Mouse (Mus musculus): ENCODE measurements around the gene Foxj3. TPM values are rescaled to one million over a fixed set of nuclear protein-coding genes. Genes with fewer than 3 reads are reported as not detected.

The Foxj3 gene
- total RNA-seq, 1 experiment: 17.7 TPM

GRCm38 (mm10) chr4:119631115-119631919, 94.5 kb downstream of the Foxj3 start:
- peak; percentile 34 for DNase-seq (ENCODE audit: low read depth, low spot score)
- in situ Hi-C loops (cut with MboI; ENCODE audit: low sequenced_read_pairs in 2 of 2, unreplicated experiment in 2 of 2): no loop called here
- peaks cover 0 to 25% of the 10 kb centered on the region in 2 experiments; a peak in 2 of 4 replicates for H3K4me1 ChIP-seq (ENCODE audit: control insufficient read depth in 2 of 2, insufficient read depth in 2 of 2, low read length in 2 of 2, poor library complexity in 1 of 2)
- no peak overlapping the region for H3K9ac ChIP-seq (ENCODE audit: insufficient read depth, low read depth, low read length, poor library complexity, severe bottlenecking)
- 0 out of 2 replicates have a peak, but pooled peaks have one; percentile 15 for TF ChIP-seq ZC3H11A (IDR thresholded peaks at IDR 0.05; ENCODE audit: borderline replicate concordance, low read depth, low read length)
- no peak for TF ChIP-seq ZNF384 (IDR thresholded peaks at IDR 0.05; ENCODE audit: low read depth, low read length)
- peaks cover 11% of the 10 kb centered on the region for H3K36me3 ChIP-seq (ENCODE audit: control insufficient read depth, insufficient read depth, low read length, poor library complexity, severe bottlenecking)
- no peak overlapping the region; the same call in 1 of the 2 replicates for H3K27ac ChIP-seq (ENCODE audit: insufficient read depth, low read depth, low read length, poor library complexity, severe bottlenecking)
- no peak overlapping the region for H3K4me3 ChIP-seq (ENCODE audit: insufficient read depth in 1 of 2, low read depth in 1 of 2, low read length in 2 of 2, poor library complexity in 1 of 2, severe bottlenecking in 1 of 2)
- no peaks in the 10 kb centered on the region for H3K9me3 ChIP-seq (ENCODE audit: control insufficient read depth, insufficient read depth, low read depth, low read length)

- TF ChIP-seq CHD2 (IDR thresholded peaks at IDR 0.05; ENCODE audit: low read depth, low read length): no peak
- no peak for TF ChIP-seq ZC3H11A (IDR thresholded peaks at IDR 0.05; ENCODE audit: borderline replicate concordance, low read depth, low read length)
- TF ChIP-seq MAFK (IDR thresholded peaks at IDR 0.05; ENCODE audit: insufficient read depth, low read depth, low read length): no peak
- no peak for TF ChIP-seq ZNF384 (IDR thresholded peaks at IDR 0.05; ENCODE audit: low read depth, low read length)
- no peak for TF ChIP-seq HCFC1 (IDR thresholded peaks at IDR 0.05; ENCODE audit: borderline replicate concordance, insufficient read depth, low read length)
- Histone ChIP-seq H3K9ac (ENCODE audit: insufficient read depth, low read depth, low read length, poor library complexity, severe bottlenecking) (no peak overlapping the region), H3K4me3 (ENCODE audit: insufficient read depth in 1 of 2, low read depth in 1 of 2, low read length in 2 of 2, poor library complexity in 1 of 2, severe bottlenecking in 1 of 2) (no peak overlapping the region), H3K4me1 (ENCODE audit: control insufficient read depth in 2 of 2, insufficient read depth in 2 of 2, low read length in 2 of 2, poor library complexity in 1 of 2) (peaks cover 2 to 34% of the 10 kb centered on the region in 2 experiments; a peak in 3 of 4 replicates), H3K36me3 (ENCODE audit: control insufficient read depth, insufficient read depth, low read length, poor library complexity, severe bottlenecking) (peaks cover 9% of the 10 kb centered on the region), H3K9me3 (ENCODE audit: control insufficient read depth, insufficient read depth, low read depth, low read length) (no peaks in the 10 kb centered on the region), H3K27ac (ENCODE audit: insufficient read depth, low read depth, low read length, poor library complexity, severe bottlenecking) (no peak overlapping the region)
- in situ Hi-C loops (cut with MboI; ENCODE audit: low sequenced_read_pairs in 2 of 2, unreplicated experiment in 2 of 2): no loop called here
- no peak for DNase-seq (ENCODE audit: low read depth, low spot score)
These were observed 95.9 kb downstream of the Foxj3 start for GRCm38 (mm10) chr4:119632721-119633120.

GRCm38 (mm10) chr4:119633342-119633741, 96.5 kb downstream of the Foxj3 start:
- H3K36me3 ChIP-seq (ENCODE audit: control insufficient read depth, insufficient read depth, low read length, poor library complexity, severe bottlenecking): peaks cover 9% of the 10 kb centered on the region
- peaks cover 2 to 34% of the 10 kb centered on the region in 2 experiments; a peak in 3 of 4 replicates for H3K4me1 ChIP-seq (ENCODE audit: control insufficient read depth in 2 of 2, insufficient read depth in 2 of 2, low read length in 2 of 2, poor library complexity in 1 of 2)
- H3K9me3 ChIP-seq (ENCODE audit: control insufficient read depth, insufficient read depth, low read depth, low read length): no peaks in the 10 kb centered on the region
- no peak for DNase-seq (ENCODE audit: low read depth, low spot score)
- no peak overlapping the region for H3K9ac ChIP-seq (ENCODE audit: insufficient read depth, low read depth, low read length, poor library complexity, severe bottlenecking)
- no peak overlapping the region for H3K27ac ChIP-seq (ENCODE audit: insufficient read depth, low read depth, low read length, poor library complexity, severe bottlenecking)
- TF ChIP-seq HCFC1 (IDR thresholded peaks at IDR 0.05; ENCODE audit: borderline replicate concordance, insufficient read depth, low read length) (no peak), CHD2 (IDR thresholded peaks at IDR 0.05; ENCODE audit: low read depth, low read length) (no peak), MAFK (IDR thresholded peaks at IDR 0.05; ENCODE audit: insufficient read depth, low read depth, low read length) (no peak), ZC3H11A (IDR thresholded peaks at IDR 0.05; ENCODE audit: borderline replicate concordance, low read depth, low read length) (no peak), ZNF384 (IDR thresholded peaks at IDR 0.05; ENCODE audit: low read depth, low read length) (no peak)
- no peak overlapping the region for H3K4me3 ChIP-seq (ENCODE audit: insufficient read depth in 1 of 2, low read depth in 1 of 2, low read length in 2 of 2, poor library complexity in 1 of 2, severe bottlenecking in 1 of 2)
- in situ Hi-C loops (cut with MboI; ENCODE audit: low sequenced_read_pairs in 2 of 2, unreplicated experiment in 2 of 2): no loop called here

GRCm38 (mm10) chr4:119633948-119634347, 97.1 kb downstream of the Foxj3 start:
- H3K36me3 ChIP-seq (ENCODE audit: control insufficient read depth, insufficient read depth, low read length, poor library complexity, severe bottlenecking): peaks cover 9% of the 10 kb centered on the region
- in situ Hi-C loops (cut with MboI; ENCODE audit: low sequenced_read_pairs in 2 of 2, unreplicated experiment in 2 of 2): no loop called here
- H3K4me3 ChIP-seq (ENCODE audit: insufficient read depth in 1 of 2, low read depth in 1 of 2, low read length in 2 of 2, poor library complexity in 1 of 2, severe bottlenecking in 1 of 2): no peak overlapping the region
- TF ChIP-seq MAFK (IDR thresholded peaks at IDR 0.05; ENCODE audit: insufficient read depth, low read depth, low read length) (no peak), ZNF384 (IDR thresholded peaks at IDR 0.05; ENCODE audit: low read depth, low read length) (no peak), CHD2 (IDR thresholded peaks at IDR 0.05; ENCODE audit: low read depth, low read length) (no peak), ZC3H11A (IDR thresholded peaks at IDR 0.05; ENCODE audit: borderline replicate concordance, low read depth, low read length) (no peak), HCFC1 (IDR thresholded peaks at IDR 0.05; ENCODE audit: borderline replicate concordance, insufficient read depth, low read length) (no peak)
- no peak for DNase-seq (ENCODE audit: low read depth, low spot score)
- no peak overlapping the region for H3K27ac ChIP-seq (ENCODE audit: insufficient read depth, low read depth, low read length, poor library complexity, severe bottlenecking)
- no peak overlapping the region for H3K9ac ChIP-seq (ENCODE audit: insufficient read depth, low read depth, low read length, poor library complexity, severe bottlenecking)
- H3K9me3 ChIP-seq (ENCODE audit: control insufficient read depth, insufficient read depth, low read depth, low read length): no peaks in the 10 kb centered on the region
- H3K4me1 ChIP-seq (ENCODE audit: control insufficient read depth in 2 of 2, insufficient read depth in 2 of 2, low read length in 2 of 2, poor library complexity in 1 of 2): peaks cover 2 to 34% of the 10 kb centered on the region in 2 experiments; a peak in 3 of 4 replicates
